25 mouse cellular contexts compared by ENCODE assay signal in the genomic region with DNA sequence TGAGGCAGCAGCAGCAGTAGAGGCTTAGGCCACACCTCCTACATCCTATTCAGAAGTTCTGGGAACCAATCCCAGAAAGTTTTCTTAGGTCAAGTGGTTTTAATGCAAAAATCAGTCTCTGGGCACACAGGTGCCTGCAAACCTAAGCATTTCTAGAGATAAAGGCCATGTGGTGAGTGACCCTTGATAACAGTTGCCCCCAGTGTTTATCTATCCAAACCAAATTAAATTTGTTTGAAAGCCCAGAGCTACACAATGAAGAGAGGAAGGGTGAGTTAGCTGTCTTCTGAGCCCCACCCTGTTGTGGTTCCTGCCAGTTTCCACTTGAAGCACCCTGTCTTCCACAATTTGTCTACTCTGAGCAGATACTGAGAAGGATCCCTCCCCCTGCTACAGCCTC.
DNase-seq lines count a peak whose midpoint lies in the region; ATAC-seq and TF ChIP-seq lines count a peak whose summit lies in the region.
"Had no signal": no experiment of that assay in that cellular context is flagged by ENCODE, and none has a peak within 500 bp of the region (broad histone marks: within the 10 kb centered on the region; RNA-seq: fewer than 3 reads in every experiment).

No protein-coding gene starts in this region.

- TF ChIP-seq POLR2A in kidney, adult 2 months (IDR thresholded peaks at IDR 0.05; ENCODE audit: low read depth, low read length): no peak

- no peak overlapping the region for H3K4me3 ChIP-seq in liver, embryonic 16.5 days (ENCODE audit: low read depth, low read length)
- H3K4me3 ChIP-seq in kidney, adult 2 months (ENCODE audit: insufficient read depth, low read depth, low read length): no peak overlapping the region
- H3K4me3 ChIP-seq: embryonic facial prominence, embryonic 13.5 days; erythroblast, embryonic 14.5 days; forebrain, embryonic 12.5 days; gastrocnemius, adult 2 months; heart, embryonic 12.5 days; hindbrain, embryonic 12.5 days; limb, embryonic 15.5 days; midbrain, embryonic 12.5 days; neural tube, embryonic 15.5 days; stomach, embryonic 15.5 days had no signal

- TF ChIP-seq CTCF in kidney, adult 2 months (conservative IDR thresholded peaks at IDR 0.05; ENCODE audit: insufficient read depth, insufficient read length, low read depth, low read length): no peak

- no peak overlapping the region for H3K4me2 ChIP-seq in liver, embryonic 16.5 days (ENCODE audit: low read depth, low read length)
- H3K4me2 ChIP-seq: embryonic facial prominence, embryonic 13.5 days; forebrain, embryonic 12.5 days; heart, embryonic 12.5 days; hindbrain, embryonic 12.5 days; limb, embryonic 15.5 days; midbrain, embryonic 12.5 days; neural tube, embryonic 15.5 days; stomach, embryonic 15.5 days had no signal

- H3K27me3 ChIP-seq in liver, embryonic 16.5 days (ENCODE audit: control insufficient read depth, insufficient read depth, low read depth, low read length): no peaks in the 10 kb centered on the region
- H3K27me3 ChIP-seq in kidney, adult 2 months (replicated peaks; ENCODE audit: control insufficient read depth, insufficient read depth, low read length): no peaks in the 10 kb centered on the region
- H3K27me3 ChIP-seq: embryonic facial prominence, embryonic 13.5 days; forebrain, embryonic 12.5 days; heart, embryonic 12.5 days; hindbrain, embryonic 12.5 days; limb, embryonic 15.5 days; midbrain, embryonic 12.5 days; neural tube, embryonic 15.5 days; stomach, embryonic 15.5 days had no signal

- no peak overlapping the region for H3K9ac ChIP-seq in liver, embryonic 16.5 days (ENCODE audit: low read depth, low read length)
- H3K9ac ChIP-seq: embryonic facial prominence, embryonic 13.5 days; forebrain, embryonic 12.5 days; heart, embryonic 12.5 days; hindbrain, embryonic 12.5 days; limb, embryonic 15.5 days; midbrain, embryonic 12.5 days; neural tube, embryonic 15.5 days; stomach, embryonic 15.5 days had no signal

- peak; percentile 74 for ATAC-seq in liver, embryonic 16.5 days (ENCODE audit: low read depth)

- H3K36me3 ChIP-seq in liver, embryonic 16.5 days (ENCODE audit: control insufficient read depth, insufficient read depth): no peaks in the 10 kb centered on the region
- no peaks in the 10 kb centered on the region for H3K36me3 ChIP-seq in kidney, adult 2 months (ENCODE audit: control insufficient read depth, insufficient read depth, low read length)
- H3K36me3 ChIP-seq: forebrain, embryonic 12.5 days; hindbrain, embryonic 12.5 days; midbrain, embryonic 12.5 days; stomach, embryonic 15.5 days had no signal

- H3K9me3 ChIP-seq in liver, embryonic 16.5 days (replicated peaks; ENCODE audit: control insufficient read depth, low read length): no peaks in the 10 kb centered on the region
- H3K9me3 ChIP-seq: forebrain, embryonic 12.5 days; hindbrain, embryonic 12.5 days; limb, embryonic 15.5 days; midbrain, embryonic 12.5 days; stomach, embryonic 15.5 days had no signal

- H3K27ac ChIP-seq in liver, embryonic 16.5 days (ENCODE audit: low read length): no peak overlapping the region
- H3K27ac ChIP-seq in kidney, adult 2 months (ENCODE audit: insufficient read depth, low read depth, low read length): no peak overlapping the region
- H3K27ac ChIP-seq: embryonic facial prominence, embryonic 13.5 days; forebrain, embryonic 12.5 days; gastrocnemius, adult 2 months; hindbrain, embryonic 12.5 days; limb, embryonic 15.5 days; midbrain, embryonic 12.5 days; neural tube, embryonic 15.5 days; stomach, embryonic 15.5 days had no signal

- DNase-seq in lung, postnatal 36 days: peak; percentile 14
- no peak for DNase-seq in lung, postnatal 25 days (ENCODE audit: low spot score)
- DNase-seq in liver: peak; percentile 9
- no peak for DNase-seq in kidney, adult 2 months
- DNase-seq in ovary, postnatal 14 days (ENCODE audit: low spot score): no peak
- DNase-seq in kidney, adult 9 months: no peak
- DNase-seq: adrenal gland, postnatal 36 days; cerebellum, adult 11 months; cerebellum, postnatal 10 days; gastrocnemius, adult 2 months; heart, postnatal 14 days; kidney, adult 18-20 months; kidney, postnatal 10 days; left cerebral cortex, postnatal 4 days; thymus, postnatal 25 days had no signal

- peaks cover 7% of the 10 kb centered on the region for H3K4me1 ChIP-seq in liver, embryonic 16.5 days (ENCODE audit: control insufficient read depth, low read depth, low read length)
- no peaks in the 10 kb centered on the region for H3K4me1 ChIP-seq in kidney, adult 2 months (ENCODE audit: control insufficient read depth, insufficient read depth, low read length)
- H3K4me1 ChIP-seq: forebrain, embryonic 12.5 days; heart, embryonic 12.5 days; hindbrain, embryonic 12.5 days; limb, embryonic 15.5 days; midbrain, embryonic 12.5 days; neural tube, embryonic 15.5 days; stomach, embryonic 15.5 days had no signal

Comparison
In these comparisons a context has a peak if more than half of its experiments do, and no peak if none do; other contexts are left out.
1. DNase-seq: peak in lung, postnatal 36 days (single experiment) and liver (single experiment); none in lung, postnatal 25 days (single experiment), kidney, adult 2 months (single experiment), ovary, postnatal 14 days (single experiment) and kidney, adult 9 months (single experiment).